ENCODE assay signal across 8 mouse cellular contexts in the genomic region with DNA sequence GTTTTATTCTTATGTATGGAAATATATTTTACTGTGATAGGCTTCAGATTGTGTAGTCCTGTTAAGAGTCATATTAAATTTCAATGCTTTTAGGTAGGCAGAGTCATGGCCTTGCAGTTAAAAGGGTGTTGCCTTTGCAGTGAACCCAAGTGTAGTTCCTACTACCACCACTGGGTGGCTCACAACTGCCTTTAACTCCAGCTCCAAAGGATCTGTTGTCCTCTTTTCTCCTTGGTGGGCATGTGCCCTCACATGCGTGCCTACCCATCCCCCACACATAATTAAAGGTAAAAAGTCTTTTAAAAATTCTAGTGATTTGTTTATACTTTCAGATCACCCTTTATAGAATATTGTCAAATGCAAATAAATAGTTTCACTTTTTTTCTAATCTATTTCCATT. TPM values are rescaled to one million over a fixed set of nuclear protein-coding genes. Genes with fewer than 3 reads are reported as not detected.
DNase-seq lines count a peak whose midpoint lies in the region; ATAC-seq lines count a peak whose summit lies in the region.

No protein-coding gene starts in this region.

- H3K36me3 ChIP-seq in liver, embryonic 12.5 days = peaks cover 18% of the 10 kb centered on the region; the same call in 1 of the 2 replicates
- H3K36me3 ChIP-seq in limb, embryonic 13.5 days = peaks cover 4% of the 10 kb centered on the region
- H3K36me3 ChIP-seq in stomach, embryonic 15.5 days = no peaks in the 10 kb centered on the region

- DNase-seq in liver = peak; percentile 74
- DNase-seq in cerebellum, postnatal 4 days (ENCODE audit: low spot score in 2 of 2) = peak; percentile 69 to 81
- peak; percentile 35 to 51 for DNase-seq in gastrocnemius, adult 8-10 months (ENCODE audit: low spot score in 2 of 2)
- peak; percentile 47 to 78 for DNase-seq in kidney, adult 8-10 months
- peak; percentile 65 for DNase-seq in neural tube, embryonic 10.5 days (ENCODE audit: extremely low spot score, low spot score)

- no peaks in the 10 kb centered on the region for H3K4me1 ChIP-seq in liver, embryonic 12.5 days
- H3K4me1 ChIP-seq in limb, embryonic 13.5 days = no peaks in the 10 kb centered on the region
- H3K4me1 ChIP-seq in stomach, embryonic 15.5 days = no peaks in the 10 kb centered on the region

- no peak overlapping the region for H3K4me3 ChIP-seq in liver, embryonic 12.5 days
- no peak overlapping the region for H3K4me3 ChIP-seq in limb, embryonic 13.5 days
- no peak overlapping the region for H3K4me3 ChIP-seq in stomach, embryonic 15.5 days (replicated peaks)

- WGBS in liver, embryonic 12.5 days (ENCODE audit: insufficient replicate concordance) = 8% methylated on average over 1 of the region's 1 CpGs
- WGBS in limb, embryonic 13.5 days = 4% methylated on average over 1 of the region's 1 CpGs
- 0% methylated on average over 1 of the region's 1 CpGs for WGBS in stomach, embryonic 15.5 days

- H3K4me2 ChIP-seq in liver, embryonic 12.5 days = no peak overlapping the region
- no peak overlapping the region for H3K4me2 ChIP-seq in limb, embryonic 13.5 days (replicated peaks)
- no peak overlapping the region for H3K4me2 ChIP-seq in stomach, embryonic 15.5 days

- H3K9ac ChIP-seq in liver, embryonic 12.5 days = no peak overlapping the region
- no peak overlapping the region for H3K9ac ChIP-seq in limb, embryonic 13.5 days
- H3K9ac ChIP-seq in stomach, embryonic 15.5 days = no peak overlapping the region

- H3K27me3 ChIP-seq in liver, embryonic 12.5 days (replicated peaks) = no peaks in the 10 kb centered on the region
- no peaks in the 10 kb centered on the region for H3K27me3 ChIP-seq in limb, embryonic 13.5 days
- no peaks in the 10 kb centered on the region for H3K27me3 ChIP-seq in stomach, embryonic 15.5 days (replicated peaks)

- no peak overlapping the region for H3K27ac ChIP-seq in liver, embryonic 12.5 days
- no peak overlapping the region for H3K27ac ChIP-seq in limb, embryonic 13.5 days
- no peak overlapping the region for H3K27ac ChIP-seq in stomach, embryonic 15.5 days

- ATAC-seq in liver, embryonic 12.5 days = no peak
- ATAC-seq in limb, embryonic 13.5 days (ENCODE audit: low FRiP score, low read depth) = 0 out of 2 replicates have a peak, but pooled peaks have one; percentile 36
- peak; percentile 22; the same call in 1 of the 2 replicates for ATAC-seq in stomach, embryonic 15.5 days (ENCODE audit: insufficient read depth, low FRiP score, low read depth)

- H3K9me3 ChIP-seq in liver, embryonic 12.5 days (replicated peaks) = no peaks in the 10 kb centered on the region
- no peaks in the 10 kb centered on the region for H3K9me3 ChIP-seq in limb, embryonic 13.5 days
- H3K9me3 ChIP-seq in stomach, embryonic 15.5 days = no peaks in the 10 kb centered on the region

RNA-seq across cellular contexts. Expression of gene Btla, which starts 31.5 kb away (rescaled TPM):
- 0.36 and 0.44 TPM in 2 replicates for polyA plus RNA-seq in liver, embryonic 12.5 days (2016; fragmentation: Nextera tagmentation; extraction: Ambion mirVana)
- total RNA-seq in gastrocnemius, adult 8-10 months (2022) = under 1 TPM in 3 of 4 experiments, not detected in 1; 0.19 to 0.64 (median 0.36) TPM
- polyA plus RNA-seq in limb, embryonic 13.5 days (2015; fragmentation: Nextera tagmentation; extraction: Ambion mirVana) = 0.34 and 0.78 TPM in 2 replicates
- 0.19 and 0.33 TPM in 2 replicates for polyA plus RNA-seq in stomach, embryonic 15.5 days (2015; fragmentation: Nextera tagmentation; extraction: Ambion mirVana)

RNA-seq across cellular contexts. Expression of gene Atg3, which starts 34.0 kb away (rescaled TPM):
- polyA plus RNA-seq in liver, embryonic 12.5 days (2016; fragmentation: Nextera tagmentation; extraction: Ambion mirVana) = 28.9 TPM in 2 replicates
- 10 to 100 TPM; 20.5 to 23.3 (median 21.9) TPM for total RNA-seq in gastrocnemius, adult 8-10 months (2022)
- 33.0 and 34.2 TPM in 2 replicates for polyA plus RNA-seq in limb, embryonic 13.5 days (2015; fragmentation: Nextera tagmentation; extraction: Ambion mirVana)
- polyA plus RNA-seq in stomach, embryonic 15.5 days (2015; fragmentation: Nextera tagmentation; extraction: Ambion mirVana) = 42.4 and 43.7 TPM in 2 replicates

RNA-seq across cellular contexts. Expression of gene Slc35a5, which starts 34.1 kb away (rescaled TPM):
- 7.3 and 9.0 TPM in 2 replicates for polyA plus RNA-seq in liver, embryonic 12.5 days (2016; fragmentation: Nextera tagmentation; extraction: Ambion mirVana)
- total RNA-seq in gastrocnemius, adult 8-10 months (2022) = 1 to 10 TPM; 4.0 to 5.5 (median 4.6) TPM
- 15.5 and 15.6 TPM in 2 replicates for polyA plus RNA-seq in limb, embryonic 13.5 days (2015; fragmentation: Nextera tagmentation; extraction: Ambion mirVana)
- polyA plus RNA-seq in stomach, embryonic 15.5 days (2015; fragmentation: Nextera tagmentation; extraction: Ambion mirVana) = 16.7 and 20.0 TPM in 2 replicates
